Comparison of ENCODE assay signal across 8 mouse cellular contexts in genomic region chr6:67535005-67535776, GRCm38 (mm10). TPM values are rescaled to one million over a fixed set of nuclear protein-coding genes. Genes with fewer than 3 reads are reported as not detected.
A peak's percentile ranks its signal among the peaks of the same experiment; 100 is the strongest.
DNase-seq lines count a peak whose midpoint lies in the region; ATAC-seq and TF ChIP-seq lines count a peak whose summit lies in the region.

No protein-coding gene starts in this region.

- DNase-seq in gastrocnemius, postnatal 10 days = peak; percentile 4
- no peak for DNase-seq in gastrocnemius, postnatal 36 days
- DNase-seq in Patski (ENCODE audit: low read depth, low spot score) (no peak), liver (peak; percentile 16)
- DNase-seq in gastrocnemius, adult 18-20 months (ENCODE audit: low spot score) = no peak

- no peaks in the 10 kb centered on the region for H3K9me3 ChIP-seq in midbrain, embryonic 16.5 days (replicated peaks; ENCODE audit: control insufficient read depth, low read length, poor library complexity, severe bottlenecking)

- CTCF ChIA-PET in Patski (lab: Charles Lee) = interaction anchor here (0.8 to 1.4 kb wide), 7 partner anchors 14 to 336 kb away, joined by 3 to 4 read pairs (median 4); no protein-coding TSS in a partner anchor

- peak overlapping the region; percentile 56 for H3K9ac ChIP-seq in midbrain, embryonic 16.5 days (ENCODE audit: low read depth, low read length)

- intact Hi-C loops in gastrocnemius, postnatal 36 days (cut with DNase I) = no loop called here

- no peak for TF ChIP-seq CTCF in Patski (IDR thresholded peaks at IDR 0.05)

- under 1% methylated on average over 62 of the region's 62 CpGs for WGBS in midbrain, embryonic 16.5 days

- ATAC-seq in Patski = peak; percentile 22
- peak; percentile 39 to 42 for ATAC-seq in hematopoietic stem cell, adult 5-6 weeks (replicated peaks in 1 of 2; ENCODE audit: insufficient read depth in 1 of 2, low FRiP score in 2 of 2, low TSS enrichment in 1 of 2, low read depth in 1 of 2, poor library complexity in 2 of 2, severe bottlenecking in 2 of 2)
- ATAC-seq in midbrain, embryonic 16.5 days = peak; percentile 88
- no peak for ATAC-seq in activated CD4-positive, CD25-positive, alpha-beta regulatory T cell, adult 4 months

- POLR2A ChIA-PET in Patski (lab: Charles Lee) = interaction anchor here (0.8 to 1.3 kb wide), 2 partner anchors 10 to 88 kb away, joined by 3 to 4 read pairs; no protein-coding TSS in a partner anchor

- in situ Hi-C loops in Patski (cut with MboI; ENCODE audit: low pct_unique_long_range_greater_than_20kb) = no loop called here

- H3K27ac ChIP-seq in midbrain, embryonic 16.5 days (ENCODE audit: low read length) = no peak overlapping the region

- H3K4me1 ChIP-seq in midbrain, embryonic 16.5 days (ENCODE audit: control insufficient read depth, insufficient read depth, low read length) = peaks cover 6% of the 10 kb centered on the region; the same call in 1 of the 2 replicates

- H3K4me2 ChIP-seq in midbrain, embryonic 16.5 days (ENCODE audit: low read length) = peak overlapping the region; percentile 88

- no peaks in the 10 kb centered on the region for H3K27me3 ChIP-seq in Patski
- peaks cover 50% of the 10 kb centered on the region for H3K27me3 ChIP-seq in midbrain, embryonic 16.5 days (ENCODE audit: control insufficient read depth, insufficient read depth, low read depth, low read length)

- no peaks in the 10 kb centered on the region for H3K36me3 ChIP-seq in midbrain, embryonic 16.5 days (ENCODE audit: control insufficient read depth, insufficient read depth, low read length)

- peak overlapping the region; percentile 56 for H3K4me3 ChIP-seq in midbrain, embryonic 16.5 days (ENCODE audit: low read depth, low read length)

RNA-seq across cellular contexts. Expression of gene Tacstd2, which starts 0.4 kb away (rescaled TPM):
- not detected for total RNA-seq in gastrocnemius, postnatal 10 days (2021)
- total RNA-seq in gastrocnemius, postnatal 36 days (2021) = not detected
- polyA plus RNA-seq in Patski (2021) = 68.7 TPM
- total RNA-seq in hematopoietic stem cell, adult 5-6 weeks (2017) = 16.6 and 17.1 TPM in 2 replicates
- polyA plus RNA-seq in midbrain, embryonic 16.5 days (2015; fragmentation: Nextera tagmentation; extraction: Ambion mirVana) = 1.4 and 2.1 TPM in 2 replicates
- not detected for polyA plus RNA-seq in activated CD4-positive, CD25-positive, alpha-beta regulatory T cell, adult 4 months (2017; shearing (Covaris generic))
- not detected for total RNA-seq in gastrocnemius, adult 18-20 months (2021)

RNA-seq across cellular contexts. Expression of gene Il23r, which starts 43.5 kb away (rescaled TPM):
- total RNA-seq in gastrocnemius, postnatal 10 days (2021) = not detected
- total RNA-seq in gastrocnemius, postnatal 36 days (2021) = not detected
- 0.28 TPM for polyA plus RNA-seq in Patski (2021)
- not detected in 2 replicates for total RNA-seq in hematopoietic stem cell, adult 5-6 weeks (2017)
- not detected in 2 replicates for polyA plus RNA-seq in midbrain, embryonic 16.5 days (2015; fragmentation: Nextera tagmentation; extraction: Ambion mirVana)
- under 1 TPM in 1 of 2 experiments, not detected in 1; 0.26 TPM for polyA plus RNA-seq in activated CD4-positive, CD25-positive, alpha-beta regulatory T cell, adult 4 months (2017; shearing (Covaris generic))
- not detected for total RNA-seq in gastrocnemius, adult 18-20 months (2021)

Comparison
In these comparisons a context has a peak if more than half of its experiments do, and no peak if none do; other contexts are left out.
1. DNase-seq: peak in gastrocnemius, postnatal 10 days (single experiment) and liver (single experiment); none in gastrocnemius, postnatal 36 days (0 of 2), Patski (single experiment) and gastrocnemius, adult 18-20 months (single experiment).
2. RNA of gene Tacstd2, which starts 0.4 kb away (total RNA-seq): 16.6 to 17.1 TPM in hematopoietic stem cell, adult 5-6 weeks; not detected in gastrocnemius, postnatal 36 days, not detected in gastrocnemius, adult 18-20 months and not detected in gastrocnemius, postnatal 10 days; every median in the first group is over 10 times any median in the second.